Mouse (Mus musculus) cortical plate, adult 2 months (tissue): ENCODE results near the gene Fhit. TPM values are rescaled to one million over a fixed set of nuclear protein-coding genes. Genes with fewer than 3 reads are reported as not detected.
A peak's percentile ranks its signal among the peaks of the same experiment; 100 is the strongest.

ENCODE experiments used
- H3K27ac ChIP-seq: fragments of 200-500 bp; 2 replicates; pipeline ENCODE4 v1.5.1; 2012; ENCODE audit warnings: low read length, control low read depth, inconsistent platforms; ENCODE audit not compliant: insufficient read depth
- H3K4me1 ChIP-seq: fragments of 200-500 bp; 2 replicates; pipeline ENCODE4 v1.6.1; 2011; ENCODE audit warnings: low read length; ENCODE audit not compliant: control insufficient read depth, insufficient read depth
- H3K4me3 ChIP-seq: fragments of 200-500 bp; 2 replicates; pipeline ENCODE4 v1.5.1; 2011; ENCODE audit warnings: mild to moderate bottlenecking, low read length, control low read depth; ENCODE audit not compliant: insufficient read depth
- CTCF ChIP-seq: fragments of 200-500 bp; IDR thresholded peaks from 2 replicates; pipeline ENCODE4 v1.5.1; 2011; ENCODE audit warnings: mild to moderate bottlenecking, control low read depth, low read length; ENCODE audit not compliant: insufficient read depth; ENCODE audit errors: extremely low read depth
- POLR2A ChIP-seq: fragments of 200-500 bp; IDR thresholded peaks from 2 replicates; pipeline ENCODE4 v1.6.1; 2011; ENCODE audit warnings: mild to moderate bottlenecking, low read length, control low read depth; ENCODE audit not compliant: insufficient read depth; ENCODE audit errors: extremely low read depth
- polyA plus RNA-seq: library from polyadenylated mRNA; depleted of rRNA; stranded (reverse); fragments of >200 nt; gene quantifications from 2 replicates; pipeline ENCODE4 v1.2.3, GENCODE M21; 2012

Fhit gene
- polyA plus RNA-seq, 1 experiment, result 7.7 TPM

GRCm38 (mm10) chr14:10722525-10722924, 439.3 kb downstream of the Fhit start:
- TF ChIP-seq CTCF (no peak), POLR2A (no peak)
- H3K4me1 ChIP-seq, result no peaks in the 10 kb centered on the region; the same call in 1 of the 2 replicates
- H3K27ac ChIP-seq, result peak overlapping the region; percentile 35; the same call in 1 of the 2 replicates
- H3K4me3 ChIP-seq, result no peak overlapping the region

- TF ChIP-seq POLR2A, result no peak
- no peak for TF ChIP-seq CTCF
- H3K4me1 ChIP-seq, result no peaks in the 10 kb centered on the region
Measured at GRCm38 (mm10) chr14:10712916-10713315, 448.9 kb downstream of the Fhit start.

GRCm38 (mm10) chr14:10712522-10712881, 449.3 kb downstream of the Fhit start:
- TF ChIP-seq POLR2A (no peak), CTCF (no peak)
- Histone ChIP-seq H3K4me3 (no peak overlapping the region), H3K4me1 (no peaks in the 10 kb centered on the region), H3K27ac (no peak overlapping the region)

More at GRCm38 (mm10) chr14:10712916-10713315, 448.9 kb downstream of the Fhit start:
- no peak overlapping the region for H3K27ac ChIP-seq
- no peak overlapping the region for H3K4me3 ChIP-seq

- no peak for TF ChIP-seq POLR2A
- Histone ChIP-seq H3K4me1 (no peaks in the 10 kb centered on the region), H3K27ac (no peak overlapping the region), H3K4me3 (no peak overlapping the region)
Measured at GRCm38 (mm10) chr14:10711841-10712521, 449.9 kb downstream of the Fhit start.

GRCm38 (mm10) chr14:10710796-10711311, 451.0 kb downstream of the Fhit start:
- Histone ChIP-seq H3K4me1 (no peaks in the 10 kb centered on the region), H3K4me3 (no peak overlapping the region), H3K27ac (no peak overlapping the region)
- TF ChIP-seq CTCF, result no peak
- TF ChIP-seq POLR2A, result no peak

- no peak overlapping the region for H3K27ac ChIP-seq
- TF ChIP-seq CTCF, result no peak
- no peak overlapping the region for H3K4me3 ChIP-seq
- no peaks in the 10 kb centered on the region for H3K4me1 ChIP-seq
Measured at GRCm38 (mm10) chr14:10701707-10702106, 460.1 kb downstream of the Fhit start.

- no peak overlapping the region for H3K4me3 ChIP-seq
- TF ChIP-seq POLR2A, result no peak
- no peak for TF ChIP-seq CTCF
- H3K27ac ChIP-seq, result no peak overlapping the region
- H3K4me1 ChIP-seq, result no peaks in the 10 kb centered on the region; the same call in 1 of the 2 replicates
Measured at GRCm38 (mm10) chr14:10680041-10680440, 481.8 kb downstream of the Fhit start.

- TF ChIP-seq CTCF (no peak), POLR2A (no peak)
- Histone ChIP-seq H3K4me3 (no peak overlapping the region), H3K27ac (no peak overlapping the region), H3K4me1 (no peaks in the 10 kb centered on the region; the same call in 1 of the 2 replicates)
Measured at GRCm38 (mm10) chr14:10679638-10680037, 482.2 kb downstream of the Fhit start.

- H3K4me1 ChIP-seq, result no peaks in the 10 kb centered on the region; the same call in 1 of the 2 replicates
- no peak overlapping the region for H3K27ac ChIP-seq
- H3K4me3 ChIP-seq, result no peak overlapping the region
- TF ChIP-seq POLR2A (no peak), CTCF (no peak)
Measured at GRCm38 (mm10) chr14:10677627-10678026, 484.2 kb downstream of the Fhit start.

- no peak for TF ChIP-seq CTCF
- TF ChIP-seq POLR2A, result no peak
- Histone ChIP-seq H3K4me3 (no peak overlapping the region), H3K27ac (no peak overlapping the region), H3K4me1 (no peaks in the 10 kb centered on the region)
Measured at GRCm38 (mm10) chr14:10660247-10660646, 501.6 kb downstream of the Fhit start.
